Mouse (Mus musculus) brain, embryonic 18.5 days (tissue): ENCODE measurements around the gene Dnajc13.

Source experiments
- DNase-seq: peaks from one replicate; pipeline ENCODE4 v3.0.0-alpha.2; 2012; ENCODE audit warnings: low read depth, low spot score

The Dnajc13 gene

GRCm38 (mm10) chr9:104183181-104183580, 79.5 kb downstream of the Dnajc13 start:
- no peak for DNase-seq

GRCm38 (mm10) chr9:104182328-104182727, 80.4 kb downstream of the Dnajc13 start:
- no peak for DNase-seq

- DNase-seq = no peak
Observed at GRCm38 (mm10) chr9:104181626-104182025, 81.1 kb downstream of the Dnajc13 start.

DNA sequence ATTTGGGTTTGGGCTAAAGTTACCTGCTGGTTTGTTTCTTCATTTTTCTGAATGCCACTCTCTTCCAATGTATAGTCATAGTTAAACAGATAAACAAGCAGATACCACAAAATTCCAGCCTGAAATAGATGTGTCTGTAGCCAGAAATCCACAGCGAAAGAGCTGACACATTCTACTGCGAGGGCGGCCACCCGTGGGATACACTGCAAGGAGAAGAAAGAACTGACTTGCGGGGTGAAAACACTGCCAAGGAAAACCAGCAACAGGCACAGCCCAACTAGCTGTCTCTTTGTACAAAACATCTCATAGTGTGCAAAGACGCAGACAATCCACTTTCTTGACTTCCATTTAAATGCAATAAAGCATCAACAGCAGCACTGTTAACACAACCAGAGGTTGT, 82.7 kb downstream of the Dnajc13 start:
- no peak for DNase-seq

- DNase-seq = no peak
Observed at GRCm38 (mm10) chr9:104172342-104172741, 90.4 kb downstream of the Dnajc13 start.

DNA sequence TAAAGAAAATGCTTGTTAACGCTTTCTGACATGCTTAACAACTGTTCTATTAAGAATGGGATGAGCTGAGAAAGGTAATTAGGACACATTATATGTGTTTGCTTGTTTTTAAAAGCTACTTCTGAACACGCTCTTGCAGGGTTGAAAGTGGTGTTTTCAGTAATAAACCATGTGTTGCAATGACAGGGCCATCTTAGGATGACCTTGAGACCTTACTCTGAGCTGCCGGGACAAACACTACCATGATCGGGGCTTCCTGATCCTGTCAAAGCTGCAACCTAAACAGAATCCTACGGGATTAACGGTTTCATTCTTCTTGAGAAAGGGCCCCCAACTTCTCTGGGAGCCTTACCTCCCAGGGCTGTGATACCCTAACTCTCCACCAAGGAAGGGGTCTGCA, 91.1 kb downstream of the Dnajc13 start:
- no peak for DNase-seq

DNA sequence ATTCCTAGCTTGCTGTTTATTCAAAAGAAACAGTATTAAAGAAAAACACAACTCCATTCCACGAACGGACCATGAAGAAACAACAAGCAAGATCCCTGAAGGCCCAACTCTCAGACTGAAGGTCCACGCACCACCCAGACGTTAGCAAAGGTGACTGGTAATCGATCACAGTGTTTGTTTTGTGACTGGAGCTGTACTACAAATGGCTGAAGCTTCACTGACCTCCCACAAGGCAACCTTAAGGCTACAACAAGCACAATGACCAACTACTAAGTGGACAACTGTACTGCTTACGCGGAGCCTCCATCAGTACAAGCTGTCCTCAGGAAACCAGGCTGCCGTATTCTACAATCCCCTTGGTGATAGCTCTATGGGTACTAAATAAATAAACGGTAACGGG, 92.7 kb downstream of the Dnajc13 start:
- DNase-seq = no peak

DNA sequence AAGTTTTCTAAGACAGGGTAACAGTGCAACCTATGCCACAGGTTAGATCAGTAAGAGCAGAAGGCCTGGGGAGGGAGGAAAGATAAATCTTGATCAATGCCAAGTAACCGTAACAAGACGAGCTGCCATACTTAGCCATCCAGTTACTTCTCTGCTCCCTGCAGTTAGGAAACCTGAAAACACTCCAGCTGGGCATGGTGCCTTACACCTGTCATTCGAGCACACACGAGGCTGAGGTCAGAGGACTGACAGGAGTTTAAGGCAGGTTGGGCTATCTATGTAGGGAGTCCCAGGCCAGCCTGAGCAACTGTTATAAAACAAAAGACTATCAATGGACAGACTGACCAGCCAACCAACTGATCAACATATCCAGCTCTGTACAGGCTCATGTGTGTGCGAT, 96.8 kb downstream of the Dnajc13 start:
- no peak for DNase-seq

DNA sequence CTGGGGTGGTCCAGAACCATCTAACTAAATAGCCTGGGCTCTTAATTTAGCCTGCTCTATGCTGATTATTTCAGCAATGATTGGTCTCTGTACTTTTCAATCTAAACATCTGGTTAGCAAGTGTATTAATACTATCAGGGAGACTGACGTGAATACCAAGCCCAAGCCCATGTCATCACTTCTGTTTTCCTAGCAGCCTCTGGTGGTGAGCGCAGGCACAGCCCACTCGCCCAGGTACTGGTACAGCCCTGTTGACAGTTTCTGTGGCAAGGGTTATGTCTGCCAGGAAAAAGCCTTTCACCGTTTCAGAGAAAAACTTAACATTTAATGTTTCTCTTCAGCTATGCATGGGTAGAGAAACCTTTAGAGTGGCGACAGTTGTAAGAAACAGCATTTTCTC, 98.5 kb downstream of the Dnajc13 start:
- DNase-seq = no peak

- no peak for DNase-seq
Observed at GRCm38 (mm10) chr9:104161117-104161516, 101.6 kb downstream of the Dnajc13 start.

DNA sequence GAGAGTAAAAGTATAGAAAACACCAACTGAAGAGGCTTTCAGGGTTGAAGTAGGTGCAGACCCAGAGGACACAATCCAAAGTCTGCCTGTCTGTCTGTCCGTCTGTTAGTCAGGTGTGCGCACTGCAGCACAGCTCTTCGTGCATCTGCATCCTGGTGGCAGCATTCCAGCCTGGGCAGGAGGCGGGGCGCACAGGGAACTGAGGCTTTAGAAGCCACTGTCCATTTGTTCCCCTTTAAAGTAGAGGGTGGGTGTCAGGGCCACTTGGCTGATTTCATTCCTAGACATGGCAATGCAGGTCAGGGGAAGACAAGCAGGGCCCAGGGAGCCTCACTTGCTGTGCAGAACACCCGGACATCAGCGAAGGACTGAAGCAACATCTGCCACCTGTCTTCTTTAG, 105.4 kb downstream of the Dnajc13 start:
- no peak for DNase-seq

- DNase-seq = no peak
Observed at GRCm38 (mm10) chr9:104156506-104156905, 106.2 kb downstream of the Dnajc13 start.

DNA sequence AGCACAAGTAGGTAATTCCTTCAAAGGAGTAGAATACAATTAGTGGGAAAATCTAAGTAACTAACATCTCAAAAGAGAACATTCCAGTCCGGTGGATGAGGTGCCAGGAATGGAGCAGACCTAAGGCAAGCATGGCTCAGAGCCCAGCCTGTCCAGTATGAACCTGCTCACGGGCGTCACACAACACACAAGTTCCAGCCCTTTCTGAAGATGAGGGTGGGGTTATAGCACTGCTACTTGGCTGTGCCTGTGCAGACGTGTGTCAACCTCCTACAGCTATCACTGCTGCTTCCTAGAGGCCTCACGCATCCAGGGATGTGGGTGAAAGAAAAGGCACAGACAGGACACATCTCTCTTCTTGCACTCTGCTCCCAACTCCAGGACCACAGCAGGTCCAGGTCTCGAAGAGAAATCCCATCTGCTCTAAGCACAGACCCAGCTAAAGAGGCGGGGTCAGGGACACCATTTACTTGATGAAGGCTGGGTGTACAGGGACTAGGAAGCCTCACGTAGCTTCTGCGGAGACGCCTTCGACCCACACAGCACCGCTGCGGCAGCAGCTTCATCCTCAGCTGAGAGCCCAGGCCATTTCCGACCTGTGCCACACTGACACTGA, 107.5 kb downstream of the Dnajc13 start:
- DNase-seq = no peak

DNA sequence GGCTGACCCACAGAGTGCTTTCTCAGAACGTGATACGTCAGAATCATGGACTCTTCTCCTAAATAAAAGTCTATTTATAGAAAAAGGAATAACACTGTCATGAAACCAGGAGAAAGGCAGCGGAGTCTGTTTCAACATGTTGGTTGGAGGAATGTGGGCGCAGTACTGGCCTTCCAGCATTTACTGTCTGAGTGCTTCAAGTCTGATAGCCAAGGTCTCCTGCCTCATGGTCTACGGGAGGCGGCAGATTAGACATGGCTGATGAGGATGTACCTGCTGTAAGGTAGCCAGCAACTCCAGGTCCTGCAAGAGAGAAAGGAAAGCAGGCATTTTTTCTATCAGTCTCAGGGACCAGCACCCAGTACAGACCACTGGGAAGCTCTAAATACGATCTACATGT, 110.6 kb downstream of the Dnajc13 start:
- DNase-seq = no peak

GRCm38 (mm10) chr9:104148969-104149368, 113.8 kb downstream of the Dnajc13 start:
- DNase-seq = no peak

DNA sequence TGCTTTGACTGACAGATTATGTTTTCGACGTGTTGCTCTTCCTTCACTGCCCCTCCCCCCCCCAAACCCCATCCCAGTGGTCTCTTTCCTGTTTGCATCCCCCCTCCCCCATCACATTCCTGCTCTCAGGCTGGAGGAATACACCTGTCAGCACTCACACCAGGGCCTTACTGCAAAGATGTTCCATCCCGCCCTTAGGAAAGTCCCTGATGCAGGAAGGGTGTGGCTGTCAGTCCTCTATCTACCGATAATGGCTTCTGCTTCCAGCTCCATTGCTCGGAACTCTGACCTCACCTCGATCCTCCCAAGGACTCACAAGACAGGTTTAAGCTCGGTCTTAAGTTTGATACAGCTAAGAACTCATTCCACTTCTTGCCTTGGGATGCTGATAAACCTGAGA, 116.0 kb downstream of the Dnajc13 start:
- no peak for DNase-seq

GRCm38 (mm10) chr9:104144314-104144996, 118.3 kb downstream of the Dnajc13 start:
- DNase-seq = no peak

- DNase-seq = no peak
Observed at GRCm38 (mm10) chr9:104142805-104143204, 119.9 kb downstream of the Dnajc13 start.

GRCm38 (mm10) chr9:104140351-104140750, 122.4 kb downstream of the Dnajc13 start:
- no peak for DNase-seq

GRCm38 (mm10) chr9:104130141-104130755, 132.5 kb downstream of the Dnajc13 start:
- no peak for DNase-seq

- DNase-seq = peak; percentile 72
Observed at GRCm38 (mm10) chr9:104128110-104128509, 134.6 kb downstream of the Dnajc13 start.

DNA sequence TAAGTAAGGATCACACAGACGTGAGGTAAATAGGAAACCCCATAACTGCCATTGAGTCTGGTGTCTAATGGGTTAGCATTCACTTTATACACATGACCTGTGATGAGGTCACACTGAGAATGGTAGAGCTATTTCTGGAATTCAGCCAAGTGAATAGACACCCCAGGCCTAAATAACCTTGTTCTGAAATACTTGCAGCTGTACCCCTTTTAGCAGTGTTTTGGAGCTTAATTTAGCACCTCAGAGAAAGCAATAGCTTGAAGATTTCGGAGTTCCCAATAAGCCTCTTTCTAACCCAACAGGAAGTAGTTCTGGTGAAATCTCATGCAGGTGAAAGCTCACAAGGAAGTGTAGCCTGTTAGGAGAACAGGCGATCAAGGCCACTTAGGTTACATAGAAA, 135.9 kb downstream of the Dnajc13 start, which contains the start of gene Ackr4:
TSS of gene Ackr4 (minus strand) at position 101 of the 400 bp plus-strand sequence.
- no peak for DNase-seq

GRCm38 (mm10) chr9:104123622-104124021, 139.1 kb downstream of the Dnajc13 start:
- DNase-seq = no peak
